Mouse (Mus musculus) urinary bladder, adult 2 months (tissue): ENCODE measurements around the gene Alox12e. TPM values are rescaled to one million over a fixed set of nuclear protein-coding genes. Genes with fewer than 3 reads are reported as not detected.

Source experiments
- DNase-seq: peaks from one replicate; pipeline ENCODE4 v3.0.0; 2022; ENCODE audit warnings: low spot score
- polyA plus RNA-seq: library from polyadenylated mRNA; depleted of rRNA; stranded (reverse); fragments of >200 nt; gene quantifications from 2 replicates; pipeline ENCODE4 v1.2.3, GENCODE M21; 2012; rRNA removed

The Alox12e gene
- polyA plus RNA-seq, 1 experiment, result 0.14 TPM

- DNase-seq, result no peak
Measured at GRCm38 (mm10) chr11:70285686-70286085, 36.7 kb downstream of the Alox12e start.

GRCm38 (mm10) chr11:70284757-70285156 is 37.7 kb downstream of the Alox12e start:
- DNase-seq, result no peak

- no peak for DNase-seq
Measured at GRCm38 (mm10) chr11:70283666-70284065, 38.8 kb downstream of the Alox12e start.

GRCm38 (mm10) chr11:70280441-70280840 is 42.0 kb downstream of the Alox12e start:
- no peak for DNase-seq

GRCm38 (mm10) chr11:70278961-70279360 is 43.5 kb downstream of the Alox12e start:
- DNase-seq, result no peak

- no peak for DNase-seq
Measured at GRCm38 (mm10) chr11:70271641-70272040, 50.8 kb downstream of the Alox12e start.

- DNase-seq, result no peak
Measured at GRCm38 (mm10) chr11:70266405-70266804, 56.0 kb downstream of the Alox12e start.

GRCm38 (mm10) chr11:70265819-70266218 is 56.6 kb downstream of the Alox12e start:
- no peak for DNase-seq

Other genes starting within 250 kb of the Alox12e start
- 2.0 and 2.5 TPM in 2 replicates for gene Asgr2, start 230.0 kb downstream of the Alox12e start, polyA plus RNA-seq
- 41.3 and 51.9 TPM in 2 replicates for gene Mgl2, start 192.3 kb downstream of the Alox12e start, polyA plus RNA-seq
- gene Clec10a, start 166.4 kb downstream of the Alox12e start, polyA plus RNA-seq, result 39.6 and 49.2 TPM in 2 replicates
- 3.0 and 4.8 TPM in 2 replicates for gene Slc16a11, start 109.9 kb downstream of the Alox12e start, polyA plus RNA-seq
- gene Slc16a13, start 101.6 kb downstream of the Alox12e start, polyA plus RNA-seq, result 7.0 and 8.5 TPM in 2 replicates
- 4.0 and 4.1 TPM in 2 replicates for gene Bcl6b, start 92.8 kb downstream of the Alox12e start, polyA plus RNA-seq
- 55.2 and 69.0 TPM in 2 replicates for gene 0610010K14Rik, start 84.7 kb downstream of the Alox12e start, polyA plus RNA-seq
- 7.4 and 8.7 TPM in 2 replicates for gene Gm21988, start 82.8 kb downstream of the Alox12e start, polyA plus RNA-seq
- 128 and 143 TPM in 2 replicates for gene Rnasek, start 82.8 kb downstream of the Alox12e start, polyA plus RNA-seq
- gene Alox12, start 67.3 kb downstream of the Alox12e start, polyA plus RNA-seq, result 14.7 and 15.3 TPM in 2 replicates
- gene Alox15, start 29.4 kb upstream of the Alox12e start, polyA plus RNA-seq, result 0.80 and 1.3 TPM in 2 replicates
- 11.1 and 15.3 TPM in 2 replicates for gene Pelp1, start 87.4 kb upstream of the Alox12e start, polyA plus RNA-seq
- 18.5 and 22.0 TPM in 2 replicates for gene Arrb2, start 110.0 kb upstream of the Alox12e start, polyA plus RNA-seq
- 20.1 and 20.8 TPM in 2 replicates for gene Med11, start 129.3 kb upstream of the Alox12e start, polyA plus RNA-seq
- 3.9 and 4.4 TPM in 2 replicates for gene Zmynd15, start 136.8 kb upstream of the Alox12e start, polyA plus RNA-seq
- 28.9 and 29.2 TPM in 2 replicates for gene Cxcl16, start 137.4 kb upstream of the Alox12e start, polyA plus RNA-seq
- 0.72 and 0.80 TPM in 2 replicates for gene Tm4sf5, start 182.6 kb upstream of the Alox12e start, polyA plus RNA-seq
- gene Vmo1, start 192.0 kb upstream of the Alox12e start, polyA plus RNA-seq, result 0.43 and 0.72 TPM in 2 replicates
- gene Gltpd2, start 196.6 kb upstream of the Alox12e start, polyA plus RNA-seq, result 0.14 and 0.15 TPM in 2 replicates
- gene Psmb6, start 202.7 kb upstream of the Alox12e start, polyA plus RNA-seq, result 249 and 294 TPM in 2 replicates
- gene Gm40193, start 210.3 kb upstream of the Alox12e start, polyA plus RNA-seq, result not detected in 2 replicates
- gene Pld2, start 217.4 kb upstream of the Alox12e start, polyA plus RNA-seq, result 33.6 and 38.7 TPM in 2 replicates
- 87.2 and 89.1 TPM in 2 replicates for gene Mink1, start 240.3 kb upstream of the Alox12e start, polyA plus RNA-seq